Mouse (Mus musculus) cortical plate, adult 2 months (tissue): Measurements from ENCODE around the gene Rfpl4b. TPM values are rescaled to one million over a fixed set of nuclear protein-coding genes. Genes with fewer than 3 reads are reported as not detected.
"Not testable (repeated sequence)": the region's sequence is repeated elsewhere in the genome, so short reads cannot be mapped to it uniquely, and the experiment has no call there.

Experiments
- H3K27ac ChIP-seq: fragments of 200-500 bp; 2 replicates; pipeline ENCODE4 v1.5.1; 2012; ENCODE audit warnings: low read length, control low read depth, inconsistent platforms; ENCODE audit not compliant: insufficient read depth
- H3K4me1 ChIP-seq: fragments of 200-500 bp; 2 replicates; pipeline ENCODE4 v1.6.1; 2011; ENCODE audit warnings: low read length; ENCODE audit not compliant: control insufficient read depth, insufficient read depth
- H3K4me3 ChIP-seq: fragments of 200-500 bp; 2 replicates; pipeline ENCODE4 v1.5.1; 2011; ENCODE audit warnings: mild to moderate bottlenecking, low read length, control low read depth; ENCODE audit not compliant: insufficient read depth
- CTCF ChIP-seq: fragments of 200-500 bp; IDR thresholded peaks from 2 replicates; pipeline ENCODE4 v1.5.1; 2011; ENCODE audit warnings: mild to moderate bottlenecking, control low read depth, low read length; ENCODE audit not compliant: insufficient read depth; ENCODE audit errors: extremely low read depth
- POLR2A ChIP-seq: fragments of 200-500 bp; IDR thresholded peaks from 2 replicates; pipeline ENCODE4 v1.6.1; 2011; ENCODE audit warnings: mild to moderate bottlenecking, low read length, control low read depth; ENCODE audit not compliant: insufficient read depth; ENCODE audit errors: extremely low read depth
- polyA plus RNA-seq: library from polyadenylated mRNA; depleted of rRNA; stranded (reverse); fragments of >200 nt; gene quantifications from 2 replicates; pipeline ENCODE4 v1.2.3, GENCODE M21; 2012; rRNA removed

Gene Rfpl4b
- not detected in 2 replicates for polyA plus RNA-seq

DNA sequence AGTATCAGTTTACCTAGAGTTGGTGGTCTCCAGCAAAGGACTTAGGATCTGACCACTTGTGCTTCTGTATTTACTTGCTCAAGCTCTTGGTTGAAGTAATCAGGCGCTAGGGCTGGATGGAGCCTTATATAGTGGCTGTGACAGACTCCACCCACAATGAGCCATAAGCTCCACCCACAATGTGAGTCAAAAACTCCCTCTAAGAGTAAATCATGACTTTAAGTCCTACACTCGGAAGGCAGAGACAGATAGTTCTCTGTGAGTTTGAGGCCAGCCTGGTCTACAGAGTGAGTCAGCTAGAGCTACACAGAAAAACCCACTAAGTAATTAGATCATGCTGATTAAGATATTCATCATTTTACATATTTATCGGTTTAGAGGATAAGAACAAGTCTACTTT, at the start of gene Rfpl4b:
Rfpl4b (minus strand) TSS at position 101 of the 400 bp plus-strand sequence.
- TF ChIP-seq CTCF, result no peak
- TF ChIP-seq POLR2A, result no peak
- no peak within 1 kb of the TSS for H3K27ac ChIP-seq
- no peak within 1 kb of the TSS for H3K4me3 ChIP-seq
- H3K4me1 ChIP-seq, result no peaks in the 10 kb centered on the region

- no peak overlapping the region for H3K4me3 ChIP-seq
- H3K27ac ChIP-seq, result no peak overlapping the region
- H3K4me1 ChIP-seq, result no peaks in the 10 kb centered on the region
- TF ChIP-seq POLR2A (no peak), CTCF (no peak)
These were observed 33.6 kb upstream of the Rfpl4b start for GRCm38 (mm10) chr10:38855186-38855585.

GRCm38 (mm10) chr10:38850006-38850405, 28.4 kb upstream of the Rfpl4b start:
- H3K27ac ChIP-seq, H3K4me3 ChIP-seq, H3K4me1 ChIP-seq: not testable (repeated sequence)

DNA sequence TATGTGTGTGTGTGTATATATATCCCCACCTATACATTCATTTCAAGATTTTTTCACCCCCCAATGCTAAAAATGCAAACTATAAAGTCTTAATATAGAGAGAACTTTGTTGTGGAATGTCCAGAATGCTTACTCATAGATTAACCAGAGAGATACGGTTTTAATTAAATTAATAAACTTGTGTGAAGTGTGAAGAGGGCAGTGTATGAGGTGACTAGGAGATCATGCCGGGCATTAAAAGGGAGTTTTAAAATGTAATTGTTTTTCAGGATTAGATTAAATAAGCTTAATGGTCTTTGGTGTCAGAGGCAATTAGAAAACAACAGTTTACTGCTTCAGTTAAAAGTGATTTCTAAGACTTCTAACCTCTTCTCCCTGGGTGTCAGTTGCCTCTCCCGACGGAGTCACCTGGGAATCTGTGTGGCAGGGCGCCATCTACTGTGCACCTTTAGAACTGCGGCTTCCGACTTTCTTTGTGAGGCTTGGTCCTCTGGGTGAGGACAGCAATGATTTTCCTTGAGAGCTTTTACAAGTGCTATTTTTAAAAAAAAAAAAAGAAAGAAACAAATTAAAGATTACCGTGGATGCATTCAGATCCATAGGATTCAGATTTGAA, 27.4 kb upstream of the Rfpl4b start:
- H3K27ac ChIP-seq, result no peak overlapping the region
- H3K4me3 ChIP-seq, result no peak overlapping the region
- TF ChIP-seq POLR2A (no peak), CTCF (peak; percentile 86)
- no peaks in the 10 kb centered on the region for H3K4me1 ChIP-seq

DNA sequence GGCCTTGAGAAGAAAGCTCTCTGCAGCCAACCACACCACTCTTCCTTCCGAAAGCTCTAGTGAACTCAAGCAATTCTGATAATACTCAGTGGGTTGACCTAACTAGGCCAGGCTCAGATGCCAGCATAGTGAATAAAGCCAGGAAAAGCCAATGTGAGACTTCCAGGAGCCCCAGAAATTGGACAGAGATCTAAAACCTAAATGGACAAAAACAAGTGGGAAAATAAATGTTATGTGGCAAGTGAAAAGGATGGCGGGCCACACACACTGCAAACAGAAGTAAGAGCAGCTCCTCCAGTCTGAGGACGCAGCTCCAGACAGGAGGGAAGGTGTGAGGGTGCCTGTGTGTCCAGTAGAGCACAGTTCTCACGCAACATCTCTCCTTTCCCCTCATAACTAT, 26.7 kb upstream of the Rfpl4b start:
- TF ChIP-seq POLR2A, result no peak
- no peak for TF ChIP-seq CTCF
- H3K4me3 ChIP-seq, result no peak overlapping the region
- no peaks in the 10 kb centered on the region for H3K4me1 ChIP-seq
- H3K27ac ChIP-seq, result no peak overlapping the region

- no peak for TF ChIP-seq CTCF
- TF ChIP-seq POLR2A, result no peak
- Histone ChIP-seq H3K4me1 (no peaks in the 10 kb centered on the region), H3K4me3 (no peak overlapping the region), H3K27ac (no peak overlapping the region)
These were observed 2.2 kb upstream of the Rfpl4b start for GRCm38 (mm10) chr10:38823741-38824140.

DNA sequence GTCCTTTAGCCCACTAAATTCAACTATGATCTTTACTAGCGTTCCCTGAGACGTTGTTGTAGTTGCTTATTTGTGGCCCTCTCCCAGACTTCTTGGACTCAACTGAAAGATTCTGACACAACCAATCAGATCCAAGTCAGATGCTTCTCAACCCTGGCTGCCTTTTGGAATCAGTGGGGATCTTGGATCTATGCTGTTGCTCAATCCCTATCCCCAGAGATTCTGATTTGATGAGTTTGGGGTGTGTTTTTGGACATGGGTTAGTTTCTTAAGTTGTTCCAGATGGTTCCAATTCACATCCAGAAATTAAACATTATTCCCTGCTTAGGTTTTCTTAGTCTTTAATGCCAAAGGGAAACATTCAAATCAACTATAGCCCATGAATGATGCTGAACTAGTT, 15.5 kb downstream of the Rfpl4b start:
- H3K4me1 ChIP-seq, result no peaks in the 10 kb centered on the region
- TF ChIP-seq CTCF, result no peak
- TF ChIP-seq POLR2A, result no peak
- H3K27ac ChIP-seq, result no peak overlapping the region
- no peak overlapping the region for H3K4me3 ChIP-seq

- H3K4me3 ChIP-seq, result no peak overlapping the region
- no peaks in the 10 kb centered on the region for H3K4me1 ChIP-seq
- no peak overlapping the region for H3K27ac ChIP-seq
- TF ChIP-seq POLR2A (no peak), CTCF (no peak)
These were observed 17.5 kb downstream of the Rfpl4b start for GRCm38 (mm10) chr10:38804047-38804446.

DNA sequence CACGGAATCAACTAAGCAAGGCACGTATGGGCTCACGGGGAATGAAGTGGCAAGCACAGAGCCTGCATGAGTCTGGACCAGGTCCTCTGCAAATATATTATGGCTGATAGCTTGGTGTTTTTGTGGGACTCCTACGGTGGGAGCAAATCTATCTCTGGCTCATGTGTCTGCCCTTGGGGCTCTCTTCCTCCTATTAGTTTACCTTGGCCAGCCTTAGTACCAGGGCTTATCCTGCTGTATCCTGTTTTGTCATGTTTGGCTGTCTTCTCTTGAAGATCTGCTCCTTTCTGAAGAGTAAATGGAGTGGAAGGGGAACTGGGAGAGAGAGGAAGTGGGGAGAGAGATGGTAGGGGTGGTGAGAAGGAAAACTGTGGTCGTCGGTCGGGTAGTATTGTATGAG, 18.3 kb downstream of the Rfpl4b start:
- H3K27ac ChIP-seq, result no peak overlapping the region

DNA sequence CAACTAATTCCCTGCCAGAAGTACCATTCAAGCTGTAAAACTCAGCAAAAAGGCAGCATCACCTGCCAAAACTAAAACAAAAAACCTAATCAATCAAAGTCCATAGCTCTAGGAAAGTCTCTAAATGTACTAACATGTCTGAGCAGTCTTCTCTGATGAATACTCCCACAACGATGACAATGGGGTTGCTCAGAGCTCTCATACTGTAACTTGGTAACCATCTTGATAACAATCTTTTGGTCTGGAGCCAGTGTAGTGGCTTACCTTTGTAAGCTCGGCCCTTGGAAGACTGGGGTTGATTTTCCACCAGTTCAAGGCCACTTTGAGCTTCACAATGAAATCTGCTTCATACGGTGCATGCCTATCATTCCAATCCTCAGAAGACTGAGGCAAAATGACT, 33.0 kb downstream of the Rfpl4b start:
- H3K4me1 ChIP-seq, result no peaks in the 10 kb centered on the region
- no peak overlapping the region for H3K4me3 ChIP-seq
- H3K27ac ChIP-seq, result no peak overlapping the region
- TF ChIP-seq POLR2A (no peak), CTCF (no peak)

More for the DNA sequence above, 18.3 kb downstream of the Rfpl4b start:
- no peaks in the 10 kb centered on the region for H3K4me1 ChIP-seq
- H3K4me3 ChIP-seq, result no peak overlapping the region
- TF ChIP-seq CTCF (no peak), POLR2A (no peak)

Other genes starting within 250 kb of the Rfpl4b start
- 6.3 and 8.0 TPM in 2 replicates for gene Lama4, start 143.7 kb upstream of the Rfpl4b start, polyA plus RNA-seq